Mouse (Mus musculus): ENCODE measurements around the gene Setd1a.
A peak's percentile ranks its signal among the peaks of the same experiment; 100 is the strongest.
"Not testable (repeated sequence)": the region's sequence is repeated elsewhere in the genome, so short reads cannot be mapped to it uniquely, and the experiment has no call there.

Setd1a gene

DNA sequence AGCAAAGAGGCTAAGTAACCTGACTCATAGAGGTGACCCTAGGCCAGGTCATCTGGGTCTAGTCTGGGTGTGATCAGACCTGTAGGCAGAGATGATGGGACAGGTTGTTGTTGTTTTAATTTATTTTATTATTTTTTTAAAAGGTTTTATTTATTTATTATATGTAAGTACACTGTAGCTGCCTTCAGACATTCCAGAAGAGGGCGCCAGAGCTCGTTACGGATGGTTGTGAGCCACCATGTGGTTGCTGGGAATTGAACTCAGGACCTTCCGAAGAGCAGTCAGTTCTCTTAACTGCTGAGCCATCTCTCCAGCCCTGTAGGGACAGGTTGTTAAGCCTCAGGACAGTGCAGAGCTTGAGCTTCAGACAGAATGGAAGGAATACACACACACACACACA, 61.4 kb downstream of the Setd1a start:
- not testable (repeated sequence) for DNase-seq

DNA sequence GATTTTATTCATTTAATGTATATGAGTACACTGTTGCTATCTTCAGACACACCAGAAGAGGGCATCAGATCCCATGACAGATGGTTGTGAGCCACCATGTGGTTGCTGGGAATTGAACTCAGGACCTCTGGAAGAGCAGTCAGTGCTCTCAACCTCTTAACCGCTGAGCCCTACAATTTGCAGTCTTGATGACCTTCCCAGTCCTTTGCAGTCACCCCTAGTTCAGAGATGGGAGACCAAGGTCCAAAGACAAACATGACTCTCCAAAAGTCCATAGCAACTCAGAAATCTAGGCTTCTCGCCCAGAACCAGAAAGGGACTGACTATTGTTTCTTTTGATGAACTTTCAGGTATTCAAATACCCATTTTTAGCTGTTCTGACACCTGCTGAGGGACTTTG, 63.6 kb downstream of the Setd1a start:
- not testable (repeated sequence) for DNase-seq

DNA sequence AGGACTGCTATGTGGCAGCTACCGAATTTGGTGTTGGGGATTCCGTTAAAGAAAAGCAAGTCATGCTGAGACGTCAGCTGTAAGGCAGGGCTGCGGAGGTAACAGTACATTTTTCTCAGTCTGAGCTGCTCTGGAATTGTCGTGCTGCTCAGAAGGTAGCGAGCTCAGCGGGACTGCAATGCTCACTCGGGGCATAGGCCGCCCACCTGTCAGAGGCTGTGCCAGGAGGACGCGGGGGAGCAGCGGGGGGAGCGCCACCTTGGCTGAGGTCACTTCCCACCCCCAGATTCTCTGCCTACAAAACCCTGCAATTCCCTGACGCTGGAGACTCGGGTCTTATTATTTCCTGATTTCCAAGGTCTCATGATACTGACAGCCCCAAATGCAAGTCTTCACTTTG, 64.4 kb downstream of the Setd1a start:
- peak; percentile 65 for DNase-seq

DNA sequence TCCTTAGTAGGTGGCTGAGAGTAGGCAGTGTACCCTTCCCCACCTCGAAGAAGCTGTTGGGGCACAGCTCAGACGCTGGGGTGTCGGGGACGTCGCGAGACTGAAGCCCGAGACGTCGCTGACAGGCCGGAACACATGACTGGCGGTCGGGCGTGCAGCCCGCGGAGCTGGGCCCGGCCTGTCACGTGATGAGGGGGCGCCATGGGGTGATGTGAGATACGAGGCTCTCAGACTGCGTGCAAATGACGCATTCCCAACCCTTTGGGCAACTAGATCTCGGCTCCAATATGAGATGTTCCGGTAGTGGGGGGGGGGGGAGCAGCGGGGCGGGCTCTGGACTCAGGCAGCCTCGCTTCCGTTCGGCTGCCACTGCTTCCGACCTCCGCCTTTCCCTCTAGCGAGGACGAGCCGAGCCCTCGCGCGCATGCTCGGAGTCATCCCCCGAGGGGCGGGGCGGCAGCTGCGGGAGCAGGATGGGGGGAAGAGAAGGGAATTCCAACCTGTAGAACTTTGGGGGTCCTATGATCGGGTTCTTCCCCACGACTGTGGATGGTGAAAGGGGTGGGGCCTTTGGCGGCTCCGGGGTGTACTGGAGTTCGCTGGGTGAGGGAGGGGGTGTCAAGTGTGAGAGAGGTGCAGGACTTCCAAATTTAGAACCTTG, 65.0 kb downstream of the Setd1a start:
- peak; percentile 95 for DNase-seq

DNA sequence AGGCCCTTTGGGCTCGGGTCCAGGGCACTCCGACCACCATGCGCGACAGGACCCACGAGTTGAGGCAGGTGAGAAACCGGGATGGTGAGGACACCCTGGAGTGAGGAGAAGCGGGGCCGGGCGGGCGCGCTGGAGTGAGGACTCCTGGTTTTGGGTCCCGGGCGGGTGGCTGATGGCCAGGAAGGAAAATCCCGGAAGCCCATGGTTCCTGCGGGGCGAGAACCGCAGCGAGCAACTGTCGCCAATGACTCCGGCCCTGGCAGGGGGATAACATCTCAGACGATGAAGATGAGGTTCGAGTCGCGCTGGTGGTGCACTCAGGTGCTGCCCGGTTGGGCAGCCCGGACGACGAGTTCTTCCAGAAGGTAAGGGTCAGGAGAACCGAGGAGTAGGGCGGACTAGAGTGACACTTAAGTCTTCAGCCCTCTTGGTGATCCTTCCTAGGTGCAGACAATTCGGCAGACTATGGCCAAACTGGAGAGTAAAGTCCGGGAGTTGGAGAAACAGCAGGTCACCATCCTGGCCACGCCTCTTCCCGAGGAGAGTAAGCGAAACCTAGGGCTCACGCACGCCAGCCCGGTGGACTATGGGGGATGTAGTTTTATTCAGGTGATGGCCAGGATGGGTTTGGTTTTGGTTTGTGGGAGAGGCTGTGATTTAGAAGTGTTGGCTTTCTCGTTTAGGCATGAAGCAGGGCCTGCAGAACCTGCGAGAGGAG, 65.7 kb downstream of the Setd1a start:
- DNase-seq = peak; percentile 91
